Mouse (Mus musculus) lung, postnatal 4 days (tissue): ENCODE measurements around the gene Senp1.

Source experiments
- DNase-seq, 2 experiments: peaks; one replicate each; pipeline ENCODE4 v3.0.0; 2021

Senp1 gene

GRCm38 (mm10) chr15:98107230-98107629, 13.7 kb upstream of the Senp1 start:
- no peak for DNase-seq

- no peak for DNase-seq
Measured at GRCm38 (mm10) chr15:98106506-98106905, 13.0 kb upstream of the Senp1 start.

GRCm38 (mm10) chr15:98102401-98102800, 8.9 kb upstream of the Senp1 start:
- DNase-seq: no peak

GRCm38 (mm10) chr15:98098519-98098918, 5.0 kb upstream of the Senp1 start:
- DNase-seq: no peak

- DNase-seq: no peak
Measured at GRCm38 (mm10) chr15:98096957-98097356, 3.4 kb upstream of the Senp1 start.

- DNase-seq: no peak
Measured at GRCm38 (mm10) chr15:98094905-98095304, 1.4 kb upstream of the Senp1 start.

GRCm38 (mm10) chr15:98092372-98093120, 998 bp downstream of the Senp1 start, which contains the start of gene Pfkm:
Gene Pfkm (plus strand): TSS chr15:98092589.
- DNase-seq: no peak

GRCm38 (mm10) chr15:98091841-98092240, 1.7 kb downstream of the Senp1 start:
- no peak for DNase-seq

- DNase-seq: peak in 1 of 2 experiments; percentile 66
Measured at GRCm38 (mm10) chr15:98089421-98090183, 3.9 kb downstream of the Senp1 start.

- DNase-seq: no peak
Measured at GRCm38 (mm10) chr15:98088889-98089288, 4.7 kb downstream of the Senp1 start.

- no peak for DNase-seq
Measured at GRCm38 (mm10) chr15:98076901-98077300, 16.6 kb downstream of the Senp1 start.

GRCm38 (mm10) chr15:98075034-98075433, 18.5 kb downstream of the Senp1 start:
- peak in 1 of 2 experiments; percentile 32 for DNase-seq

- no peak for DNase-seq
Measured at GRCm38 (mm10) chr15:98074521-98074920, 19.0 kb downstream of the Senp1 start.

- DNase-seq: no peak
Measured at GRCm38 (mm10) chr15:98070376-98070775, 23.2 kb downstream of the Senp1 start.

- no peak for DNase-seq
Measured at GRCm38 (mm10) chr15:98069566-98070245, 23.8 kb downstream of the Senp1 start.

GRCm38 (mm10) chr15:98068506-98068905, 25.0 kb downstream of the Senp1 start:
- DNase-seq: no peak

- DNase-seq: no peak
Measured at GRCm38 (mm10) chr15:98067492-98067891, 26.1 kb downstream of the Senp1 start.

GRCm38 (mm10) chr15:98066602-98067001, 26.9 kb downstream of the Senp1 start:
- no peak for DNase-seq

GRCm38 (mm10) chr15:98065881-98066280, 27.7 kb downstream of the Senp1 start:
- DNase-seq: no peak

GRCm38 (mm10) chr15:98055246-98055645, 38.3 kb downstream of the Senp1 start:
- DNase-seq: no peak

GRCm38 (mm10) chr15:98051685-98052084, 41.9 kb downstream of the Senp1 start:
- no peak for DNase-seq

GRCm38 (mm10) chr15:98048918-98049700, 44.4 kb downstream of the Senp1 start:
- no peak for DNase-seq

GRCm38 (mm10) chr15:98044387-98044786, 49.2 kb downstream of the Senp1 start:
- DNase-seq: no peak
